Comparison of ENCODE assay signal across 8 mouse cellular contexts in the genomic region with DNA sequence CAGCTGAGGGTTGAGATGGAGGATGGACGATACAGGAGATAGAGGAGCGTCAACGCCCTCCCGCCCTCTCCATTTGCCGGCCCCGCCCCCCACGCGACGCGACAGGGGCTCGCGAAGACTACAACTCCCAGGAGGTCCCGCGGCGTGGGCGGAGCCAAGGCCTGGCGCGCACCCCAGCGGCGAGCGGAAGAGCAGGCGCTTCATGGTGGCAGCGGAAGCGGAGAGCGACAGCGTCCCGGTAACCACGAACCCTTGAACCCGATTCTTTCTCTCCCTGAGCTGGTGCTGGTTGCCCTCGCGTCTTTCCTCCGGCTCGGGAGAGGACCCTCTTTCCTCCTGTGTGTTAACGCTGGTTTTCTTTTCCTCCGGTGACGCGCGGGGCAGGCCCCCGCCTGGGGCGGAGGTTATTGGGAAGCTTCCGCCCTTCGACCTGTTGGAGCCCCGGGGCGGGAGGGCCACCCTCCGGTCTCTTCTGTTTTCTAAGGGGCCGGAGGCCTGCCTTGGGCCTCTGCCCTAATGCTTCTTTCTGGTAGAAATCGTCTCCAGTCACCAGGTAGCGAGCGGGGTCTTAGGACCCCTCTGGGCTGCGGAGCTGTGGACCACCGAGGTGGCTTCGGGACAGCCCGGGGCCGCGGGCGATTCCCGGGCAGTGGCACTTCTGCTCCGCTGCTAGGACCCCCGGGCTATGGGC. TPM values are rescaled to one million over a fixed set of nuclear protein-coding genes. Genes with fewer than 3 reads are reported as not detected.
DNase-seq lines count a peak whose midpoint lies in the region; ATAC-seq lines count a peak whose summit lies in the region.

A gene (plus strand): TSS at position 140 of the 691 bp plus-strand sequence.

- H3K4me1 ChIP-seq in heart, embryonic 13.5 days, result peaks cover 12% of the 10 kb centered on the region
- peaks cover 38% of the 10 kb centered on the region for H3K4me1 ChIP-seq in liver, embryonic 12.5 days
- H3K4me1 ChIP-seq in stomach, embryonic 15.5 days, result peaks cover 8% of the 10 kb centered on the region

- peaks cover 26% of the 10 kb centered on the region for H3K27me3 ChIP-seq in heart, embryonic 13.5 days (replicated peaks)
- peaks cover 15% of the 10 kb centered on the region for H3K27me3 ChIP-seq in liver, embryonic 12.5 days (replicated peaks)
- 0 out of 2 replicates have a peak, but pooled peaks cover 3% of the 10 kb centered on the region for H3K27me3 ChIP-seq in stomach, embryonic 15.5 days (replicated peaks)

- H3K4me3 ChIP-seq in heart, embryonic 13.5 days, result peak within 1 kb of the TSS; percentile 85
- peak within 1 kb of the TSS; percentile 67 for H3K4me3 ChIP-seq in liver, embryonic 12.5 days
- H3K4me3 ChIP-seq in stomach, embryonic 15.5 days (replicated peaks), result peak within 1 kb of the TSS; percentile 87

- ATAC-seq in erythroid progenitor cell, adult 5-6 weeks (replicated peaks; ENCODE audit: low FRiP score, poor library complexity, severe bottlenecking), result peak; percentile 98
- peak; percentile 95 for ATAC-seq in heart, embryonic 13.5 days (ENCODE audit: extremely low read depth, insufficient number of reproducible peaks, low FRiP score, low TSS enrichment)
- ATAC-seq in liver, embryonic 12.5 days, result peak; percentile 96
- ATAC-seq in stomach, embryonic 15.5 days (ENCODE audit: insufficient read depth, low FRiP score, low read depth), result peak; percentile 96

- H3K9me3 ChIP-seq in heart, embryonic 13.5 days, result no peaks in the 10 kb centered on the region
- H3K9me3 ChIP-seq in liver, embryonic 12.5 days (replicated peaks), result no peaks in the 10 kb centered on the region
- no peaks in the 10 kb centered on the region for H3K9me3 ChIP-seq in stomach, embryonic 15.5 days

- peak within 1 kb of the TSS; percentile 84 for H3K27ac ChIP-seq in heart, embryonic 13.5 days (replicated peaks)
- peak within 1 kb of the TSS; percentile 84 for H3K27ac ChIP-seq in liver, embryonic 12.5 days
- peak within 1 kb of the TSS; percentile 72 for H3K27ac ChIP-seq in stomach, embryonic 15.5 days

- H3K36me3 ChIP-seq in heart, embryonic 13.5 days, result no peaks in the 10 kb centered on the region
- no peaks in the 10 kb centered on the region for H3K36me3 ChIP-seq in liver, embryonic 12.5 days
- no peaks in the 10 kb centered on the region for H3K36me3 ChIP-seq in stomach, embryonic 15.5 days

- peak within 1 kb of the TSS; percentile 83 for H3K4me2 ChIP-seq in heart, embryonic 13.5 days
- peak within 1 kb of the TSS; percentile 84 for H3K4me2 ChIP-seq in liver, embryonic 12.5 days
- peak within 1 kb of the TSS; percentile 80 for H3K4me2 ChIP-seq in stomach, embryonic 15.5 days

- WGBS in heart, embryonic 13.5 days, result under 1% methylated on average over 57 of the region's 59 CpGs
- under 1% methylated on average over 59 of the region's 59 CpGs for WGBS in liver, embryonic 12.5 days (ENCODE audit: insufficient replicate concordance)
- under 1% methylated on average over 55 of the region's 59 CpGs for WGBS in stomach, embryonic 15.5 days

- peak within 1 kb of the TSS; percentile 93 for H3K9ac ChIP-seq in heart, embryonic 13.5 days
- peak within 1 kb of the TSS; percentile 78 for H3K9ac ChIP-seq in liver, embryonic 12.5 days
- peak within 1 kb of the TSS; percentile 63 for H3K9ac ChIP-seq in stomach, embryonic 15.5 days

- DNase-seq in CD4-positive helper T cell, adult 2 months (ENCODE audit: low read depth, low spot score), result peak; percentile 97
- peak; percentile 88 for DNase-seq in brain, embryonic 18.5 days (ENCODE audit: low read depth, low spot score)
- peak; percentile 98 for DNase-seq in kidney, postnatal 10 days
- DNase-seq in natural killer cell, adult 2 months (ENCODE audit: low spot score in 2 of 2), result peak; percentile 92 to 94

RNA-seq across cellular contexts. Expression of the gene that starts here (rescaled TPM):
- 37.3 and 37.5 TPM in 2 replicates for total RNA-seq in erythroid progenitor cell, adult 5-6 weeks (2015; ENCODE audit: low replicate concordance)
- 29.5 and 31.5 TPM in 2 replicates for total RNA-seq in erythroid progenitor cell, adult 5-6 weeks (2017; ENCODE audit: low replicate concordance)
- polyA plus RNA-seq in heart, embryonic 13.5 days (2015; fragmentation: Nextera tagmentation; extraction: Ambion mirVana), result 9.5 and 10.9 TPM in 2 replicates
- 13.9 and 15.7 TPM in 2 replicates for polyA plus RNA-seq in liver, embryonic 12.5 days (2016; fragmentation: Nextera tagmentation; extraction: Ambion mirVana)
- 20.7 and 21.7 TPM in 2 replicates for polyA plus RNA-seq in stomach, embryonic 15.5 days (2015; fragmentation: Nextera tagmentation; extraction: Ambion mirVana)

Comparison
In these comparisons a context has a peak if more than half of its experiments do, and no peak if none do; other contexts are left out.
1. Peak in every context shown above with its lines: DNase-seq, ATAC-seq, H3K4me3 ChIP-seq and H3K27ac ChIP-seq.